24 mouse cellular contexts compared by ENCODE assay signal in the genomic region with DNA sequence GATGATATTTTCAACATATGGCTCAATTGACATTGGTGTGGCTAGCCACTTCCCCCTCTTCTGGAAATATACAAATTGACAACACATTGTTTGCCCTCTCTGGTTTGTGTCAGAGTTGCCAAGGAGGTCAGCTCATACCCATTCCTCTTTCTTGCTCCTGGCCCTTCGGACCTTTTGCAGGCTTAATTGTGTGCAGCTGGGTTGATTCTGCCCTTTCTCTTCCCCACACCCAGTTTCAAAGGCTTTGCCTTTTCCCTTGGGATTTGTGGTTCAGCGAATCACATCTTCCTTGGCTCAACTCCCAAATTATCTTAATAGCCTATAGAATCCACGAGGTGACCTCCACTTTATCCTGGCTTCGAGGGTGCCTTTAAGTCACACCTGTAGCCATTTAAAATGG.
"Had no signal": no experiment of that assay in that cellular context is flagged by ENCODE, and none has a peak within 500 bp of the region (broad histone marks: within the 10 kb centered on the region; RNA-seq: fewer than 3 reads in every experiment).

No protein-coding gene starts in this region.

- H3K4me2 ChIP-seq: heart, embryonic 12.5 days; hindbrain, embryonic 13.5 days; hindbrain, embryonic 15.5 days; intestine, embryonic 15.5 days; limb, embryonic 13.5 days; limb, embryonic 15.5 days; liver, embryonic 12.5 days had no signal

- DNase-seq: gastrocnemius, adult 2 months; gastrocnemius, postnatal 10 days; gastrocnemius, postnatal 25 days; heart, adult 18-20 months; heart, postnatal 10 days; heart, postnatal 4 days; kidney, adult 18-20 months; kidney, adult 8-10 months; kidney, postnatal 14 days; kidney, postnatal 36 days had no signal

- H3K4me3 ChIP-seq: gastrocnemius, adult 2 months; heart, embryonic 10.5 days; heart, embryonic 12.5 days; hindbrain, embryonic 13.5 days; hindbrain, embryonic 15.5 days; intestine, embryonic 15.5 days; layer of hippocampus, adult 2 months; left cerebral cortex, adult 2 months; limb, embryonic 13.5 days; limb, embryonic 15.5 days; liver, embryonic 12.5 days had no signal

- H3K9me3 ChIP-seq: heart, embryonic 10.5 days; heart, embryonic 12.5 days; hindbrain, embryonic 13.5 days; hindbrain, embryonic 15.5 days; intestine, embryonic 15.5 days; limb, embryonic 13.5 days; limb, embryonic 15.5 days; liver, embryonic 12.5 days had no signal

- H3K27me3 ChIP-seq: heart, embryonic 12.5 days; hindbrain, embryonic 13.5 days; hindbrain, embryonic 15.5 days; intestine, embryonic 15.5 days; limb, embryonic 13.5 days; limb, embryonic 15.5 days; liver, embryonic 12.5 days had no signal

- ATAC-seq: inflammation-experienced regulatory T-cells, adult 6 months; intestine, embryonic 15.5 days; intestine, postnatal 0 days; liver, embryonic 12.5 days had no signal

- H3K36me3 ChIP-seq: heart, embryonic 10.5 days; heart, embryonic 12.5 days; hindbrain, embryonic 13.5 days; hindbrain, embryonic 15.5 days; intestine, embryonic 15.5 days; limb, embryonic 13.5 days; limb, embryonic 15.5 days; liver, embryonic 12.5 days had no signal

- H3K9ac ChIP-seq: heart, embryonic 12.5 days; hindbrain, embryonic 13.5 days; hindbrain, embryonic 15.5 days; intestine, embryonic 15.5 days; limb, embryonic 13.5 days; limb, embryonic 15.5 days; liver, embryonic 12.5 days; liver, embryonic 14.5 days had no signal

- H3K27ac ChIP-seq: gastrocnemius, adult 2 months; heart, embryonic 10.5 days; hindbrain, embryonic 13.5 days; hindbrain, embryonic 15.5 days; intestine, embryonic 15.5 days; kidney, postnatal 0 days; layer of hippocampus, adult 2 months; left cerebral cortex, adult 2 months; limb, embryonic 13.5 days; limb, embryonic 15.5 days; liver, embryonic 12.5 days; liver, embryonic 14.5 days had no signal

- H3K4me1 ChIP-seq: heart, embryonic 10.5 days; heart, embryonic 12.5 days; hindbrain, embryonic 13.5 days; hindbrain, embryonic 15.5 days; intestine, embryonic 15.5 days; limb, embryonic 13.5 days; limb, embryonic 15.5 days; liver, embryonic 12.5 days had no signal
